Mouse (Mus musculus) stomach, adult 2 months (tissue): Measurements from ENCODE around the gene Abi2. TPM values are rescaled to one million over a fixed set of nuclear protein-coding genes. Genes with fewer than 3 reads are reported as not detected.

ENCODE experiments used
- polyA plus RNA-seq: library from polyadenylated mRNA; depleted of rRNA; stranded (reverse); fragments of >200 nt; gene quantifications from 2 replicates; pipeline ENCODE4 v1.2.3, GENCODE M21; 2012; rRNA removed

Abi2 gene
- 1.6 and 1.7 TPM in 2 replicates for polyA plus RNA-seq

DNA sequence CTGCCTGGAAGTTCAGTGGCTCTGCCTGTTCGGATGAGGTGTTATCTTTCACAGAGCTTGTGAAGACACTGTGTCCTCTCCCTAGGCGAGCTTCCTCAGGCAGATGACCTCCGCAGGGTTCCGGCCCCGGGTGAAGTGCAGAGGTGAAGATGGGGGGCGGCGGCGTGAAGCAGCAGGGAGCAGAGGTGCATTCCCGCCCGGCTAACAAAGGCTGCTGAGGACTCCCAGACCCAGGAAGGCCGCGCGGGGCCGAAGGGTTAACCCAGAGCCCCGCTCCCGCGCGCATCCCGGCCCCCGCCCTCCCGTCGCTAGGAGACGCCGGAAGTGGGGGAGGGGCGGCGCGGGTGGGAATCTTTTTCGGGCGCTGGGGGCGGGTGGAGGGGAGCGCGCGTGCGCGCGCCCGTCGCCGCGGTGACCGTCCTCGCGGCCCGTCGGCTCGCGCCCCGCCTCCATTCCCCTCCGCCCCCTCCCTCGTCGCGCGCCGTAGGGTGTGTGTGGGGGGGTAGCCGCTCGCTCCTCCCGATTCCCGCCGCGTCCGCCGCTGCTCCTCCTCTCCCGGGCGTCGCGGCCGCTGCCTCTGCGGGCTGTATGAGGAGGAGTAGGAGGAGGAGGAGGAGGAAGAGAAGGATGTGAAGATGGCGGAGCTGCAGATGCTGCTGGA is at the start of gene Abi2:
Gene Abi2, plus strand, starts transcription at position 452 of the 661 bp plus-strand sequence.

Other genes starting within 250 kb of the Abi2 start
- 0.23 and 0.39 TPM in 2 replicates for gene Nbeal1, start 229.0 kb upstream of the Abi2 start, polyA plus RNA-seq
- gene Cyp20a1, start 66.3 kb upstream of the Abi2 start, polyA plus RNA-seq, result 0.92 and 1.4 TPM in 2 replicates
- 2.7 and 3.8 TPM in 2 replicates for gene Raph1, start 157.5 kb downstream of the Abi2 start, polyA plus RNA-seq